Mouse (Mus musculus) large intestine, adult 2 months (tissue): ENCODE measurements around the gene Ccpg1. TPM values are rescaled to one million over a fixed set of nuclear protein-coding genes. Genes with fewer than 3 reads are reported as not detected.
A peak's percentile ranks its signal among the peaks of the same experiment; 100 is the strongest.

Source experiments
- DNase-seq: peaks from one replicate; pipeline ENCODE4 v3.0.0-alpha.2; 2012; ENCODE audit warnings: low read depth, low spot score
- WGBS: fragments of 180-500 bp; shearing (Covaris S2); methylation state at CpG from one replicate; pipeline ENCODE4 v1.1.7; 2018; 5-methylcytosine and 5-hydroxymethylcytosine counted together
- polyA plus RNA-seq: library from polyadenylated mRNA; depleted of rRNA; stranded (reverse); fragments of >200 nt; gene quantifications from 2 replicates; pipeline ENCODE4 v1.2.3, GENCODE M21; 2012; rRNA removed

Gene Ccpg1
- 5.8 and 6.6 TPM in 2 replicates for polyA plus RNA-seq

DNA sequence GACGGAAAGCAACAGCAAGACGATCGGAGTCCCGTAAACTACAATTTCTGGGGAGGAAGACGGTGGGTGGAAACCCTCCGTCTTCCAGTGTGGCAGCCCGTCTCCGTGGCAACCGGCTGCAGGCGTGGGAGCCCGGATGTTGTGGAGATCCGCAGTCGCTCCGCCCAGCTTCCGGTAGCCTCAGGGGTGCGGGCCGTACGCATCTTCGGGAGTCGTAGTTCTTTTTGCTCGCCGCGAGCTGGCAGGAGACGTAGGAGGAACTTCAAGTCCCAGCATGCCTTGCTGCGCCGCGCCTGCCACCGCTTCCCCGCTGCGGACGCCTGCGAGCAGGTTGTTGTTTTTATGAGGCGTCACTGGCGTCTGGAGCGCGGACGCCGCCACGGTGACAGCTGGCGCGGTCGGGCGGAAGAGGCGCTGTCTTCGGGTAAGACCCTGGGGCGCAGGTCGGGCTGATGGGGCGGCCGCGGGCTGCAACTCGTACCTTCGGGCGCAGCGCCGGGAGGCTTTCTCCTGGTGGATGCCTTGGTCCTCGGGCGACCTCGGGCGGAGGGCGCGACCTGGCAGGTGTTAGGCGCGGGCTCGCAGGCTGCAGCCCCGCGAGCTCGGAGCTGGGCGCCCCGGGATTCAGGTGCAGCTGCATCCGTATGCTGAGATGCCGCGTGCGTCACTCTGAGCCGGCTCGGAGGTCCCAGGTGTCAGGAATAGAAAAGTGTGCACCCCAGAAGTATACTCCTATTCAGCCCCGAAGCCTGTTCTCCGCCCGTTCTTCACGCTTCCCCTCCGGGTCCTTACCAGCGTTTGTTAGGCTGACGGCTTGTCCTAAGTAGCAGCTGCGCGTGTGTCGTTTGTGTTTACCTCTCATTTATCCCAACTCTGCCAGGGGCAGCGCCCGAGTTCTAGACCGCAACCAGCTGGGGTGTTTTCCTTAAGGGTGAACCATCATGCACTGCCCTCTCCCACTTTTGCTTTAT, at the start of gene Ccpg1, which contains the start of gene Ccpg1os:
Ccpg1 (plus strand) TSS at position 180 of the 971 bp plus-strand sequence.
Ccpg1os (minus strand) TSS at position 133 of the 971 bp plus-strand sequence.
- under 1% methylated on average over 88 of the region's 88 CpGs for WGBS
- peak; percentile 89 for DNase-seq

- no peak for DNase-seq
- WGBS, result 71% methylated on average over 2 of the region's 2 CpGs
Observed at GRCm38 (mm10) chr9:72936301-72936700, 48.9 kb upstream of the Ccpg1 start.

DNA sequence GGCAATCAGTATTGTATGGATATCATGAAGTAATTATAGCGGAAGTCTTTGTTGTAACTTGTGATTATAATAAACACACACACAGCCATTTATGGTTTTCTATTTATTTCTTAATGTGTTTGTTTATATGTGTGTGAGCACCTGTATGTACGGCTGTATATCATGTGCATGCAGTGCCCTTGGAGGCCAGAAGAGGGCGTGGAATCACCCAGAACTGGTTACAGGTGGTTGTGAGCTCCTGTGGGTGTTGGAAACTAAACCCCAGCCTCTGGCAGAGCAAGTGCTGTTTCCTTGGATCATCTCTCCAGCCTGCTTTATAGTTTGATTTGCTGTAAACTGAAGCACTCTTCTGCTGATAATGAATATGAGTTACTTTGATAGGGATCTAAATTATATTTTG, 41.8 kb upstream of the Ccpg1 start:
- DNase-seq, result no peak
- WGBS, result 60% methylated on average over 3 of the region's 3 CpGs

- WGBS, result 91% methylated on average over 13 of the region's 13 CpGs
- DNase-seq, result no peak
Observed at GRCm38 (mm10) chr9:72944286-72944685, 40.9 kb upstream of the Ccpg1 start.

- WGBS, result 96% methylated on average over 1 of the region's 1 CpGs
- DNase-seq, result no peak
Observed at GRCm38 (mm10) chr9:72947010-72947409, 38.2 kb upstream of the Ccpg1 start.

GRCm38 (mm10) chr9:72949572-72949971, 35.7 kb upstream of the Ccpg1 start:
- WGBS, result 55% methylated on average over 7 of the region's 7 CpGs
- DNase-seq, result no peak

DNA sequence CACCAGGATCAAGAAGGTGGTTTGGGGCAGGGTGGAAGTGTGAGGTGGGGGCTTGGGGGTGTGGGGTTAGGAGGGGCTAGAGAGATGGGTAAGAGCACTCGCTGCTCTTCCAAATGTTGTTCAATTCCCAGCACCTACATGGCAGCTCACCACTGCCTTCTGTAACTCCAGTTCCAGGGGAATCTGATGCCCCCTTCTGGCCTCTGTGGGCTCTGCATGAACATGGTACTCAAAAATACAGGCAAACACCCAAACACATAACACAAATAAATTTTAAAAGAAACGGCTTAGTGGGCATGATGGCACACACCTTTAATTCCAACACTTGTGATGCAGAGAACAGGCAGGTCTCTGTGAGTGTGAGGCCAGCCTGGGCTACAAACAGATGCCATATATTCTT, 30.5 kb upstream of the Ccpg1 start:
- 44% methylated on average over 2 of the region's 2 CpGs for WGBS
- DNase-seq, result no peak

- WGBS, result 30% methylated on average over 1 of the region's 1 CpGs
- no peak for DNase-seq
Observed at GRCm38 (mm10) chr9:72955546-72955945, 29.7 kb upstream of the Ccpg1 start.

DNA sequence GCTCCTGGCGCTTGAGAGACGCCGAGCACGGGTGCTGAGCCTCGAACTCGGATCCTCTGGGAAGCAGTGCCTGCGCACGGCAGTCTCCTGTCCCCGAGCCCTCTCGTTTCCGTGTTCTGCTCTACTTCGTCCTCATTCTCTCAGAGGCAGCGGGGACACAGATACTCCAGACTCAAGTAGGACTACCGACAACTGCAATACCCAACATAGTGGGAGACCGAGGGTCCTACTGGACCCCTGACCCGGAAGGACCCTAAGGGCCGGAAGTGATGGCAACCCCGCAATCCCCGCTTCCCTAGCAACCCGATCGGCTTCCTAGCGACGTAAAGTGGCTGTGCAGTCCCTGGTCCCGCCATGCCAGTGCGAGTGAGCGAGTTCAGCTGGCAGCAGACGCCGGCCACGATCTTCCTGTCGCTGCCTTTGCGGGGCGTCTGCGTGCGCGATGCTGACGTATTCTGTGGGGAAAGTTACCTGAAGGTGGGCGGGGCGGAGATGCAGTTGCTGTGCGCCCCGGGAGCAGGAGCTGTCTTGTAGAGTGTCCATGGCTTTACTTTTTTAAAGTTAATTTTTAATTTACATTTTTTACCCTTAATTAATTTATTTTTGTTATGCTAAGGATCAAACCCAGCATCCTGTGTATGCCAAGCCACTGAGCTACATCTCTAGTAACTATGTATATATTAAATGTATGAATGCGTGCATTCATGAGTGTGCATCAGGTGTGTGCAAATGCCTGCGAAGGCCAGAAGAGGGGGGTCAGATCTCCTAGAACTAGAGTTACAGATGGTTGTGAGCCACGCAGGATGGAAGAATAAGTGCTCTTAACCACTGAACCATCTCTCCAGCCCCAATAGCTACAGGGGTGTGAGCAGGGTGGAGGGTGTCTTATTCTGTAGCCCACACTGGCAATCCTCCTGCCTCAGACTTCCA, 26.4 kb upstream of the Ccpg1 start, which contains the start of the genes Dyx1c1 and Gm44503:
Dyx1c1 (plus strand) TSS at position 265 of the 930 bp plus-strand sequence.
Gm44503 (plus strand) TSS at position 332 of the 930 bp plus-strand sequence.
- peak; percentile 31 for DNase-seq

GRCm38 (mm10) chr9:72961346-72961745, 23.9 kb upstream of the Ccpg1 start:
- DNase-seq, result no peak
- WGBS, result 67% methylated on average over 8 of the region's 8 CpGs

More for the DNA sequence above, 26.4 kb upstream of the Ccpg1 start, which contains the start of the genes Dyx1c1 and Gm44503:
- WGBS, result 2% methylated on average over 43 of the region's 43 CpGs

GRCm38 (mm10) chr9:72961959-72962358, 23.3 kb upstream of the Ccpg1 start:
- WGBS, result 70% methylated on average over 15 of the region's 15 CpGs

DNA sequence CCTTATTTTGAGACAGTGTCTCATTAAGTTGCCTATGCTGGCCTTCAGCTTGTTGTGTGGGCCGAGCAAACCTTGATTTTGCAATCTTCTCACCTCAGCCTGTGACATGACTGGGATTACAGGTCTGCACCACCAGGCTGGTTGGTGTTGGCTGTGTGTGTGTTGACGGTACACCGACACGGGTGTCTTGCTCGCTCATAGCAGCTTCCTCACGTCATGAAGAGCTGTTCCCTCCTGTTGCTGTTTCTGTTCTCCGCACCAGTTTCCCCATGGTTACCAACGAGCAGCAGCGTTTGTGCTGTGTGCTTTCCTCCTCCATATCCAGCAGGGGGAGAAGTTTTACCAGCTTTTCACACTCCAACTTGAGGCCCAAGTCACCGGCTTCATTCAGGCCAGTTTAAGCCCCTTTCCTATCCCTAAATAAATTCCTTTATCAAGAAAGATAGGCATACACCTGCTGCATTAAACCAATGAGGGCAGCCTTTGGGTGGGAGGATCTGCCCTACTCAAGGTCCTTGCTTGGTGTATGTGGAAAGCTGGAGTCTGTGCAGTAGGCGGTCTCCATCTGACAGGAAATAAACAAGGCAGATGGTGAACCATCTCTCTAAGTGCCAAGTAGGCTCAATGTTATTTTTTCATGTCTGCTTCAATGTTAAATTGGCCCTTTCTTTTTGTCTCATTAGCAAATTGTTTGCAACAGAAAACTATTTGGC, 16.7 kb upstream of the Ccpg1 start:
- 23% methylated on average over 11 of the region's 11 CpGs for WGBS
- no peak for DNase-seq

More at GRCm38 (mm10) chr9:72961959-72962358, 23.3 kb upstream of the Ccpg1 start:
- no peak for DNase-seq

DNA sequence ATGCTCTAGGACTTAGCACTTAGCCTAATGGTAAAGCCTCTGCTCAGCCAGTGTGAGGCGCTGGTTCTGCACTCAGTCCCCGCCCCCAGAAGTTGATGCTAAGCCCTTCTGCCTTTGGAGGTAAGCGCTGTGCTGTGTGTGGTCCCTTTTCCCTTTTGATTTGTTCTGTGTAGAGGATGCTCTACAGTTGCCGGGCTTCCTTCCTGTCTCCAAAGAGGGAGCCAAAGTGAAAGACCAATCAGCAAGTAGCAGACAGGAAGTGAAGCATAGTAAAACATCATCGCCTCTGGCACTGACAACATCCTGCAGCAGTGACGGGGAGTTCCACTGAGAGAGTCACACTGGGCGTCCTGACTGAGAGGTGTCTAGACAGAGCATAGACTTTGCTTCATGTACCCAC, 15.4 kb upstream of the Ccpg1 start:
- WGBS, result 69% methylated on average over 7 of the region's 7 CpGs
- DNase-seq, result no peak

GRCm38 (mm10) chr9:72972435-72972834, 12.8 kb upstream of the Ccpg1 start:
- DNase-seq, result no peak
- 84% methylated on average over 5 of the region's 5 CpGs for WGBS

DNA sequence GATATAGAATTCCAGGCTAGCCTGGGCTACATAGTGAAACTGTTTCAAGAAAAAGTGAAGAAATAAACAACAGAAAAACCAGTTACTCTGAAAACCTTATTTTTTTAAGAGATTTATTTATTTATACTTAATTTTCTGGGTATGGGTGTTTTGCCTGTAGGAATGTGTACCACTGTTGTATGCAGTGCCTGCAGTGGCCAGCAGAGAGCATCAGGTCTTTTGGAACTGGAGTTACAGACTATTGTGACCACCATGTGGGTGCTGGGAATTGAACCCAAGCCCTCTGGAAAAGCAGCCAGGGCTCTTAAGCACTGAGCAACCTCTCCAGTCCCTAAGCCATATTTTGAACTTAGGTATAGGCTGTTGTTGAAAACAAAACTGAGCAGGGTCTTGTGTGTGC, 12.2 kb upstream of the Ccpg1 start:
- no peak for DNase-seq

DNA sequence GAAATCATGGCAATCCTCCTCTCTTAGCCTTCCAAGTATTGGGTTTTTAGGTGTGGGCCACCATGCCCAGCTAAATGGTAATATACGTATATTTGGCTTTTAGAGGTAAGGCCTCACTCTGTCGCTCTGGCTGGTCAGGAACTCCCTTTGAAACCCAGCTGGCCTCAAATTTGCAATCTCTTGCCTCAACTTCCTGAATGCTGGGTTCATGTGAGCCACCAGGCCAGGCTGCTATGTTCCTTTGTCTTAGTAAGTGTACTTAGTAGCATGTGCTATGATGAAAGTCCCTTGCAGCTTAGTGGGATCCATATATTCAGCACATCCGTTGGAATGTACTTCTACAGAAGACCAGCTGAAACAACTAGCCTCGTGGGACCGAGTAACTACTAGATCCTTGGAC, 10.5 kb upstream of the Ccpg1 start:
- no peak for DNase-seq
- 94% methylated on average over 5 of the region's 5 CpGs for WGBS

DNA sequence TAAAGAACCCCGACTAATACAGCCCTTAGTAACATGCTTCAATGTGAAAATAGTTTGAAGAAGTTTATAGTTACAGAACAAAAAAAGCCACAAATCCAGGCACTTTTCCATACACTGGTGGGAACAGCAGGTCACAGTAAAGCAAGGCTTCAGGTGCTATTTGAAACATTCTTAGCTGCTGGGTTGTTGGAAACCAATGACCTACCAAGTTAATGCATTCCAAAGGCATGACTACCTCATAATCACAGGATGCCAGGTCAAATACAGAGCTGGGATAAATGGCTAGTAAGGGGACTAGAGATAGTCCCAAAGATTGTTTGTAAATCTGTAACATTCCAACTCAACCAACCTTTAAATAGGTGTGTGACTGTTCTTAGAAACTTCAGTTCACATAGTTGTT, 10.0 kb upstream of the Ccpg1 start:
- DNase-seq, result no peak
- 90% methylated on average over 1 of the region's 1 CpGs for WGBS

DNA sequence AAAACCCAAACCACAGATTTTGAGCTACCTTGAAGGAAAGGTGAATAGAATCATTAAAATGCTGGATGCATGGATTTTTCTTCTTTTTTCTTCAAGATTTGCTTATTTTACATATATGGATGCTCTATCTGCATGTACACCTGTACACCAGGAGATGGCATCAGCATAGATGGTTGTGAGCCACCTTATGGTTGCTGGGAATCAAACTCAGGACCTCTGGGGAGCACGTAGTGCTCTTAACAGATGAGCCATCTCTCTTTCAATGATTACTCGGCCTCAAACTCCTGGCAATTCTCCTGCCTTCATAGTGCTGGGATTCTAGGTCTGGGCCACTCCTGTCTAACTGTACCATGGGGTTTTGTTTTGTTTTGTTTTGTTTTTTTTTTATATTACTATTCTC, 2.2 kb upstream of the Ccpg1 start:
- WGBS, result 66% methylated on average over 2 of the region's 2 CpGs
- no peak for DNase-seq

GRCm38 (mm10) chr9:72987703-72988102, 2.5 kb downstream of the Ccpg1 start:
- 60% methylated on average over 3 of the region's 3 CpGs for WGBS
- DNase-seq, result no peak
